Mouse (Mus musculus) gastrocnemius, postnatal 4 days (tissue): ENCODE data around the gene Ak2. TPM values are rescaled to one million over a fixed set of nuclear protein-coding genes. Genes with fewer than 3 reads are reported as not detected.

ENCODE experiments used
- DNase-seq, 2 experiments: peaks; one replicate each; pipeline ENCODE4 v3.0.0; 2021 to 2022; ENCODE audit warnings: low spot score in 2 of 2, mixed read lengths in 2 of 2
- total RNA-seq, 2 experiments: library from RNA; stranded (reverse); gene quantifications; 2 replicates each; pipeline ENCODE4 v1.2.3; 2021

Ak2 gene
- total RNA-seq, 2 experiments from 2014 or later, result 58.2 to 67.2 TPM

- DNase-seq, result no peak
These were observed 17.8 kb downstream of the Ak2 start for GRCm38 (mm10) chr4:129009521-129009920.

GRCm38 (mm10) chr4:129011604-129012121 is 19.9 kb downstream of the Ak2 start:
- peak in 1 of 2 experiments; percentile 57 for DNase-seq

GRCm38 (mm10) chr4:129013151-129013864 is 21.6 kb downstream of the Ak2 start:
- no peak for DNase-seq

- DNase-seq, result no peak
These were observed 24.6 kb downstream of the Ak2 start for GRCm38 (mm10) chr4:129016329-129016728.

- DNase-seq, result no peak
These were observed 25.4 kb downstream of the Ak2 start for GRCm38 (mm10) chr4:129017150-129017549.

- no peak for DNase-seq
These were observed 27.2 kb downstream of the Ak2 start for GRCm38 (mm10) chr4:129018788-129019435.

- DNase-seq, result no peak
These were observed 28.0 kb downstream of the Ak2 start for GRCm38 (mm10) chr4:129019788-129020187.

- peak; percentile 80 to 91 for DNase-seq
These were observed 28.7 kb downstream of the Ak2 start for GRCm38 (mm10) chr4:129020454-129020853.

GRCm38 (mm10) chr4:129021426-129021825 is 29.7 kb downstream of the Ak2 start:
- DNase-seq, result no peak

GRCm38 (mm10) chr4:129021886-129022285 is 30.1 kb downstream of the Ak2 start:
- DNase-seq, result no peak

- no peak for DNase-seq
These were observed 32.1 kb downstream of the Ak2 start for GRCm38 (mm10) chr4:129023884-129024283.

GRCm38 (mm10) chr4:129024775-129025174 is 33.0 kb downstream of the Ak2 start:
- peak in 1 of 2 experiments; percentile 42 for DNase-seq

- no peak for DNase-seq
These were observed 33.9 kb downstream of the Ak2 start for GRCm38 (mm10) chr4:129025707-129026106.

- DNase-seq, result no peak
These were observed 39.0 kb downstream of the Ak2 start for GRCm38 (mm10) chr4:129030746-129031145.

- no peak for DNase-seq
These were observed 39.7 kb downstream of the Ak2 start for GRCm38 (mm10) chr4:129031408-129031965.

GRCm38 (mm10) chr4:129032133-129032962 is 40.6 kb downstream of the Ak2 start:
- no peak for DNase-seq

GRCm38 (mm10) chr4:129032963-129033951 is 41.5 kb downstream of the Ak2 start:
- DNase-seq, result peak in 1 of 2 experiments; percentile 48

- no peak for DNase-seq
These were observed 42.5 kb downstream of the Ak2 start for GRCm38 (mm10) chr4:129034224-129034623.

- peak in 1 of 2 experiments; percentile 64 for DNase-seq
These were observed 43.2 kb downstream of the Ak2 start for GRCm38 (mm10) chr4:129034706-129035660.
